Mouse (Mus musculus) myocyte (in vitro differentiated cells): ENCODE data around the gene Srsf12. TPM values are rescaled to one million over a fixed set of nuclear protein-coding genes. Genes with fewer than 3 reads are reported as not detected.

Experiments used
- H3K27me3 ChIP-seq: one replicate; pipeline ENCODE4 v1.6.1; 2011; ENCODE audit not compliant: control insufficient read depth, insufficient read depth, insufficient read length
- H3K36me3 ChIP-seq: one replicate; pipeline ENCODE4 v1.6.1; 2011; ENCODE audit not compliant: control insufficient read depth, insufficient read depth
- H3K4me2 ChIP-seq: one replicate; pipeline ENCODE4 v1.6.1; 2011; ENCODE audit warnings: low read depth, control low read depth
- H3K4me3 ChIP-seq: one replicate; pipeline ENCODE4 v1.5.1; 2011; ENCODE audit warnings: mild to moderate bottlenecking, control low read depth, moderate library complexity
- H3K79me2 ChIP-seq: one replicate; pipeline ENCODE4 v1.6.1; 2011; ENCODE audit not compliant: control insufficient read depth, insufficient read depth
- H3ac ChIP-seq: one replicate; pipeline ENCODE4 v1.6.1; 2011; ENCODE audit not compliant: control insufficient read depth, insufficient read length
- CEBPB ChIP-seq: IDR thresholded peaks from 2 replicates; pipeline ENCODE4 v1.6.1; 2011; ENCODE audit warnings: mild to moderate bottlenecking, moderate library complexity; ENCODE audit not compliant: poor library complexity, insufficient read depth, severe bottlenecking
- E2F4 ChIP-seq: IDR thresholded peaks from one replicate; pipeline ENCODE4 v1.6.1; 2011; ENCODE audit warnings: mild to moderate bottlenecking, control low read depth, moderate library complexity; ENCODE audit not compliant: insufficient read depth
- MAX ChIP-seq: IDR thresholded peaks from one replicate; pipeline ENCODE4 v1.6.1; 2011; ENCODE audit warnings: low read depth, mild to moderate bottlenecking, control low read depth
- MYOD1 ChIP-seq, 3 experiments: IDR thresholded peaks; one replicate each; pipeline ENCODE4 v1.6.1; 2011; ENCODE audit warnings: control low read depth in 2 of 3, low read depth in 2 of 3, mild to moderate bottlenecking in 2 of 3, moderate library complexity in 1 of 3; ENCODE audit not compliant: insufficient read length in 2 of 3, control insufficient read depth in 1 of 3
- MYOG ChIP-seq, 3 experiments: IDR thresholded peaks; one replicate each; pipeline ENCODE4 v1.6.1; 2011; ENCODE audit warnings: control low read depth in 2 of 3, low read depth in 2 of 3, mild to moderate bottlenecking in 2 of 3; ENCODE audit not compliant: insufficient read length in 2 of 3, control insufficient read depth in 1 of 3, insufficient read depth in 1 of 3
- POLR2A ChIP-seq: IDR thresholded peaks from one replicate; pipeline ENCODE4 v1.6.1; 2011; ENCODE audit warnings: low read depth, mild to moderate bottlenecking, control low read depth, moderate library complexity; ENCODE audit not compliant: insufficient read length
- POLR2AphosphoS2 ChIP-seq: IDR thresholded peaks from one replicate; pipeline ENCODE4 v1.6.1; 2011; ENCODE audit warnings: low read depth, control low read depth; ENCODE audit not compliant: insufficient read length
- REST ChIP-seq: IDR thresholded peaks from one replicate; pipeline ENCODE4 v1.6.1; 2011; ENCODE audit warnings: mild to moderate bottlenecking, control low read depth, moderate library complexity; ENCODE audit not compliant: insufficient read depth, insufficient read length
- SRF ChIP-seq: IDR thresholded peaks from one replicate; pipeline ENCODE4 v1.6.1; 2011; ENCODE audit warnings: low read depth; ENCODE audit not compliant: control insufficient read depth, insufficient read length
- TCF12 ChIP-seq: IDR thresholded peaks from one replicate; pipeline ENCODE4 v1.6.1; 2011; ENCODE audit warnings: mild to moderate bottlenecking, control low read depth; ENCODE audit not compliant: poor library complexity, insufficient read depth, severe bottlenecking
- TCF3 ChIP-seq: IDR thresholded peaks from one replicate; pipeline ENCODE4 v1.6.1; 2011; ENCODE audit warnings: low read depth, control low read depth; ENCODE audit not compliant: insufficient read length
- USF1 ChIP-seq: IDR thresholded peaks from one replicate; pipeline ENCODE4 v1.6.1; 2011; ENCODE audit warnings: low read depth, mild to moderate bottlenecking, control low read depth, moderate library complexity
- polyA plus RNA-seq: library from polyadenylated mRNA; unstranded; fragments of >200 nt; fragmentation: generic; extraction: Trizol; gene quantifications from one replicate; pipeline ENCODE4 v1.2.1, GENCODE M21; 2012; ENCODE audit warnings: missing spikeins

Gene Srsf12
- not detected for polyA plus RNA-seq

DNA sequence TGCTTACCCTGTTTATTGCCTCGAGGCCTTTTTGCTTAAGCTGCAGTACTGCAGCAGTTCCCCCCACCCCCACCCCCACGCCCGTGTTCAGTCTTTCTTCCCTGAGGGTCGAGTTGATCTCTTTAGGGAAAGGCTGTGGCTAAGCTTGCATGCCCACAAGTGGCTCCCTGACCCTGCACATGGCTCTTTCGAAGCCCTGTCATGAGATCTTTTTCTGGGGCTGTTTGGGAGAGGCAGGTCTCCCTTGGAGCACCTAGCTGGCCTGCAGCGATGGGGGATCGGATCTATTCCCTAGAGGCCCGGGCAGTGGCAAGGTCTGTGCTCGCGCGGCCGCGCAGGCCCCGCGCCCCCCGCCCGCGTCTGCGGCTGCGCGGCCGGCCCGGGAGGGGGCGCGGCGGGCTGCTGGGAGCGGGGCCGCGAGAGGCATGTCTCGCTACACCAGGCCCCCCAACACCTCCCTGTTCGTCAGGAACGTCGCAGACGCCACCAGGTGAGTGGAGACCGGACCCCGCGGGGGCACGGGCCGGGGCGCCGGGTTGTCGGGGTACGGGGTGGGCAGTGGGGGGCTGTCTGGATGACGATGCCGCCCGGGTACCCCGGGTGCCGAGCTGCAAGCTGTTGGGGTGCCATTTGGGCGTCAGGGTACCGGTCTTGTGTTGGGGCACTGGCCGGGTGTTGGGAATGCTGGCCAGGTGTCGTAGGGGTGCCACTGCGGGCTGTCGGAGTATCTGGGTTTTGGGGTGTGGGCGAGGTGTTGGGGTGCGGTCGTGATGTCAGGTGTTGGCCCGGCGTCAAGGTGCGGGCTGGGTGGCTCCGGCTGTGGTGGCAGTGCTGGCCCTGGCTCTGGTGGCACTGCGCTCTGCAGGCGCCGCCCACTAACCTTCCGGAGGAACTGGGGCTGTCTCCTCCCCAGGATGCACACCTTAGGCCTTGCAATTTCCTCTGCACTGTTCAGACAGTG lies at the start of gene Srsf12:
Srsf12 (plus strand) TSS at position 111 of the 961 bp plus-strand sequence.
- no peaks in the 10 kb centered on the region for H3K36me3 ChIP-seq
- H3K79me2 ChIP-seq = no peaks in the 10 kb centered on the region
- H3K27me3 ChIP-seq = peaks cover 16% of the 10 kb centered on the region
- H3ac ChIP-seq = no peak within 1 kb of the TSS
- no peak within 1 kb of the TSS for H3K4me2 ChIP-seq
- H3K4me3 ChIP-seq = no peak within 1 kb of the TSS
- TF ChIP-seq USF1 (no peak), MYOG (IDR thresholded peaks at IDR 0.05; ENCODE audit: control insufficient read depth in 1 of 3, insufficient read depth in 1 of 3, insufficient read length in 2 of 3, low read depth in 2 of 3) (peak in 1 of 3 experiments; percentile 19), CEBPB (no peak), POLR2A (no peak), MAX (no peak), TCF12 (no peak)

DNA sequence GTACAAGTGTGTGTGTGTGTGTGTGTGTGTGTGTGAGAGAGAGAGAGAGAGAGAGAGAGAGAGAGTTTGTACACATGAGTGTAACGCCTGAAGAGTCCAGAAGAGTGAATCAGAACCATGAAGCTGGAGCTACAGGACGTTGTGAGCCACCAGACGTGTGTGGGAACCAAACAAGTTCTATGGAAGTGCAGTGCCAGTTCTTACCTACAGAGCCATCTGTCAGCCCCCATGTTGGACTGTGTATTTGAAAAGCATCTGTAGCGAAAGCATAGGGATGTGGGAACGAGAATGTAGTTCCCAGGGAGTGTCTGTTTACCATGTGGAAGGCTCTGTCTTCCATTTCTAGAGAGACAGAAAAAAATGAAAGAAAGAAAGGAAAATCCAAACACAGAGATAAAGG lies 25.3 kb upstream of the Srsf12 start:
- Histone ChIP-seq H3K27me3 (peaks cover 35% of the 10 kb centered on the region), H3K36me3 (no peaks in the 10 kb centered on the region), H3K79me2 (no peaks in the 10 kb centered on the region), H3K4me3 (no peak overlapping the region), H3K4me2 (no peak overlapping the region), H3ac (no peak overlapping the region)
- no peak for TF ChIP-seq MYOD1 (IDR thresholded peaks at IDR 0.05; ENCODE audit: control insufficient read depth in 1 of 3, insufficient read length in 2 of 3, low read depth in 2 of 3)
- no peak for TF ChIP-seq TCF12
- TF ChIP-seq E2F4 = no peak
- TF ChIP-seq POLR2A = no peak
- no peak for TF ChIP-seq POLR2AphosphoS2
- TF ChIP-seq TCF3 = no peak
- no peak for TF ChIP-seq REST

DNA sequence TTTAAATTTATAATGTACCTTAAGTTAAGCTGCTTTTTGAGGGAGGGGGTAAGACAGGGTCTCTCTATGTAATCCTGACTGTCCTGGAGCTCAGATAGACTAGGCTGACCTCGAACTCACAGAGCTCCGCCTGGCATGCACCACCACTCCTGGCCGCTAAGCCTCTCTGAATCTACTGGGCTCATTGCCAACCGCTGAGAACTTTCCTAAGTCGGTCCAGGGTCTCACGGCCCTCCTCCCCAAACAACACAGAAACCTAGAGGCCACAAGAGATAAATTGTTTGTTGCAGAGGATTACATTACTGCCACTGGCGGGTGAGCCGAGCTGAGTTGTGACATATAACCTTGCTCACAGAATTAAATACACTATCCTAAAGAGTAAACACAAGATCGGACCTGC lies 20.6 kb upstream of the Srsf12 start:
- Histone ChIP-seq H3K27me3 (peaks cover 19% of the 10 kb centered on the region), H3K4me2 (no peak overlapping the region), H3K36me3 (no peaks in the 10 kb centered on the region), H3K4me3 (no peak overlapping the region), H3K79me2 (no peaks in the 10 kb centered on the region), H3ac (no peak overlapping the region)
- TF ChIP-seq TCF12 = no peak
- TF ChIP-seq MYOD1 (IDR thresholded peaks at IDR 0.05; ENCODE audit: control insufficient read depth in 1 of 3, insufficient read length in 2 of 3, low read depth in 2 of 3) = no peak
- no peak for TF ChIP-seq E2F4
- TF ChIP-seq MAX = no peak
- TF ChIP-seq POLR2AphosphoS2 = no peak
- TF ChIP-seq MYOG (IDR thresholded peaks at IDR 0.05; ENCODE audit: control insufficient read depth in 1 of 3, insufficient read depth in 1 of 3, insufficient read length in 2 of 3, low read depth in 2 of 3) = no peak
- TF ChIP-seq POLR2A = no peak
- TF ChIP-seq TCF3 = no peak
- TF ChIP-seq CEBPB = no peak
- TF ChIP-seq REST = no peak
- no peak for TF ChIP-seq USF1

DNA sequence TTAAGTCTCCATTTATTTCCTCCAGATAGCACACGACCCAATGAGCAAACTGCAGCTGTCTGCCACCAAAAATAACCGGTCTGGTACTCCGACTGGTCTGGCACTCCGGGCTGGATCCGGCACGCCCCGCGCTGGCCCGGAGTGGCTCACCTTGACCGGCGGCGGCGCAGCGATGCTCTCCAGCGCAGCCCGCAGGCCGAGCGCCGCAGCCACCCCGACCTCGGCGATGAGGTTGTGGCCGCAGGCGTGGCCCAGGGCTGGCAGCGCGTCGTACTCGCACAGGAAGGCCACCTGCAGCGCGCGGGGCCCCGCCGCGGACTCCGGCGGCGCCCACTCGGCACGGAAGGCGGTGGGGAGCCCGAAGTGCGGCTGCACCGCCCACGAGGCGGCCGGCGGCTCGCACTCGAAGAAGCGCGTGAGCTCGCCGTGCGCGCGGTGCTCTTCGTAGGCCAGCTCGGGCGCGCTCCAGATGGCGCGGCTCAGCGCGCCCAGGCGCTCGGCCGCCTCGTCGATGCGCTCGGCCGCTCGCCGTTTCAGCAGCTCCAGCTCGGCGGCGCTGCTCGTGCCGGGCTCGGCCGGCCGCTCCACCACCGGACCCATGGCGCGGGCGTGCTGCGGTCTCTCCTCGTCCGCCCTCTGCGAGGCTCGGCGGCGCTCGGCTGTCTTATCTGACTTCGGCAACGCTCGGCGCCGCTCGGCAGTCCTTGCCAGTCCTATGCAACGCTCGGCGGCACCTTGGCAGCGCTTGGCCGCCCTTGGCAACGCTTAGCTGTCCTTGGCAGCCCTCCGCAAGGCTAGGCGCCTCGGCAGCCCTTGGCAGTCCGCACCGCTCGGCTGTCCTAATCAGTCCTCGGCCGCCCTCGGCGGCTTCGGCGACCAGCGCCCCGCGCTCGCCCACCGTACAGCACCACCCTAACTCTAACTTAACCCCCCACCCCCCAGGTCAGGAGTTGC lies 19.7 kb upstream of the Srsf12 start:
- H3K4me2 ChIP-seq = peak overlapping the region; percentile 1
- no peak overlapping the region for H3ac ChIP-seq
- peaks cover 16% of the 10 kb centered on the region for H3K27me3 ChIP-seq
- TF ChIP-seq TCF3 (no peak), MAX (no peak), POLR2AphosphoS2 (no peak), SRF (no peak), E2F4 (no peak), REST (no peak), POLR2A (no peak), MYOD1 (IDR thresholded peaks at IDR 0.05; ENCODE audit: control insufficient read depth in 1 of 3, insufficient read length in 2 of 3, low read depth in 2 of 3) (no peak), USF1 (no peak), CEBPB (no peak), MYOG (IDR thresholded peaks at IDR 0.05; ENCODE audit: control insufficient read depth in 1 of 3, insufficient read depth in 1 of 3, insufficient read length in 2 of 3, low read depth in 2 of 3) (no peak), TCF12 (no peak)
- H3K36me3 ChIP-seq = no peaks in the 10 kb centered on the region
- no peaks in the 10 kb centered on the region for H3K79me2 ChIP-seq
- H3K4me3 ChIP-seq = no peak overlapping the region
